Mouse (Mus musculus) brain, embryonic 14.5 days (tissue): ENCODE results near the gene Lrp2bp.

Source experiments
- CTCF ChIP-seq: fragments of 200-500 bp; IDR thresholded peaks from 2 replicates; pipeline ENCODE4 v1.5.1; 2012; ENCODE audit warnings: inconsistent platforms, mild to moderate bottlenecking, moderate library complexity, borderline replicate concordance; ENCODE audit not compliant: insufficient read depth, insufficient read length; ENCODE audit errors: extremely low read depth
- POLR2A ChIP-seq: fragments of 200-500 bp; IDR thresholded peaks from 2 replicates; pipeline ENCODE4 v1.6.1; 2012; ENCODE audit warnings: mild to moderate bottlenecking, inconsistent platforms, borderline replicate concordance; ENCODE audit not compliant: poor library complexity, insufficient read depth, insufficient read length, severe bottlenecking; ENCODE audit errors: extremely low read depth

DNA sequence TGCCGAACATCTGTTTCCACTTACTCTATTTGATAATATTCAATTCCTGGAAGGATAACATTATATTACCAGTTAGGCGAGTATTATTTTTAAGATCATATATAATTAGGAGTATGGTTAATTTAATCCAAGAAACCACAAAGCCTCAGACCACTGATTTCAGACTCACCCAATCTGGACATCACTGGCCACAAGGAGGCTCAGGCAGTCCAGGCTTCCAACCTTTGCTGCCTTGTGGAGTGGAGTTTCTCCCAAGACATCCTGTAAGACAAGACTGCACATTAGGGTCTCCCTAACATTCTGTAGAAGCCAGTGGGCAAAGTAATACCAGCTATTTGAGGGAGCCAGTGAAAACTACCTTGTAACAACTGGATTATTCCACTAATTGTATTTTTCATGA lies 875 bp upstream of the Lrp2bp start:
- peak; percentile 14; the same call in 1 of the 2 replicates for TF ChIP-seq CTCF
- no peak for TF ChIP-seq POLR2A
